Mouse (Mus musculus) hindbrain, embryonic 11.5 days (tissue): ENCODE measurements around the gene Dnajc30. TPM values are rescaled to one million over a fixed set of nuclear protein-coding genes. Genes with fewer than 3 reads are reported as not detected.

Source experiments
- ATAC-seq: fragments of 200-750 bp; cut with Nextera tagmentation; 2 replicates; pipeline ENCODE4 v1.8.0; 2017; ENCODE audit warnings: mild to moderate bottlenecking, moderate TSS enrichment, moderate library complexity; ENCODE audit not compliant: low FRiP score
- DNase-seq: peaks from one replicate; pipeline ENCODE4 v3.0.0-alpha.2; 2015; ENCODE audit warnings: low spot score
- H3K27ac ChIP-seq: fragments of 300-500 bp; sonication (generic); 2 replicates; pipeline ENCODE4 v1.5.1; 2014; ENCODE audit warnings: mild to moderate bottlenecking, low read depth, low read length
- H3K27me3 ChIP-seq: fragments of 300-500 bp; sonication (generic); 2 replicates; pipeline ENCODE4 v1.6.1; 2014; ENCODE audit warnings: mild to moderate bottlenecking, low read length, moderate library complexity, mixed read lengths; ENCODE audit not compliant: control insufficient read depth, insufficient read depth
- H3K36me3 ChIP-seq: fragments of 300-500 bp; sonication (generic); 2 replicates; pipeline ENCODE4 v1.6.1; 2014; ENCODE audit warnings: mild to moderate bottlenecking, low read length, moderate library complexity, mixed read lengths; ENCODE audit not compliant: control insufficient read depth, insufficient read depth
- H3K4me1 ChIP-seq: fragments of 300-500 bp; sonication (generic); replicated peaks from 2 replicates; pipeline ENCODE4 v1.6.1; 2014; ENCODE audit warnings: low read length, mixed read lengths; ENCODE audit not compliant: control insufficient read depth, insufficient read depth
- H3K4me2 ChIP-seq: fragments of 300-500 bp; sonication (generic); replicated peaks from 2 replicates; pipeline ENCODE4 v1.6.1; 2014; ENCODE audit warnings: mild to moderate bottlenecking, low read depth, low read length
- H3K4me3 ChIP-seq: fragments of 300-500 bp; sonication (generic); 2 replicates; pipeline ENCODE4 v1.5.1; 2014; ENCODE audit warnings: low read depth, low read length
- H3K9ac ChIP-seq: fragments of 300-500 bp; sonication (generic); 2 replicates; pipeline ENCODE4 v1.6.1; 2014; ENCODE audit warnings: low read depth, low read length
- H3K9me3 ChIP-seq: fragments of 300-500 bp; sonication (generic); 2 replicates; pipeline ENCODE4 v1.6.1; 2016; ENCODE audit warnings: low read length; ENCODE audit not compliant: control insufficient read depth
- WGBS: fragments of 180-500 bp; shearing (Covaris S2); extraction: QIAGEN DNeasy Blood & Tissue Kit; methylation state at CpG from one replicate; pipeline ENCODE4 v1.1.7; 2014; 5-methylcytosine and 5-hydroxymethylcytosine counted together
- polyA plus RNA-seq: library from polyadenylated mRNA; unstranded; fragments of >200 nt; fragmentation: Nextera tagmentation; extraction: Ambion mirVana; gene quantifications from 2 replicates; pipeline ENCODE4 v1.2.1, GENCODE M21; 2014

The Dnajc30 gene
- polyA plus RNA-seq, 1 experiment from 2014 or later, result 29.2 TPM

DNA sequence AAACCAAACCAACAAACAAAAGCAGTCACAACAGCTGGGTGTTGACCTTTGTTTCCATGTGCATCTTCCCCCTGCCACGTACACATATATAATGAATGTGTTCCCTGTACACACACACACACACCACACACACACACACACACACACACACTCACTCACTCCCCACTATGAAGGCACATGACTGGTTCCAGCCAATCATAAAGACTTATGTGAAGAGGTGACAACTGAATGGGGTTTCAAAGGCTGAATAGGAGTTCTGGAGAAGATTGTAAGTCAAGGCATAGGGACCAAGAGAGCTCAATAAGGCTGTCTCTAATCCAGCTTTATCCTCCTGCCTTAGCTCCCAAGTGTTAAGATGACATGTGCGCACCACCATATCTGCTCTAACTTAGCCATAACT lies 15.6 kb downstream of the Dnajc30 start:
- WGBS, result 96% methylated on average over 2 of the region's 2 CpGs
- no peak overlapping the region for H3K4me2 ChIP-seq
- DNase-seq (no peak), ATAC-seq (no peak)
- H3K4me1 ChIP-seq, result no peaks in the 10 kb centered on the region
- no peaks in the 10 kb centered on the region for H3K9me3 ChIP-seq
- H3K36me3 ChIP-seq, result no peaks in the 10 kb centered on the region
- H3K9ac ChIP-seq, result no peak overlapping the region
- no peaks in the 10 kb centered on the region for H3K27me3 ChIP-seq
- H3K27ac ChIP-seq, result no peak overlapping the region
- H3K4me3 ChIP-seq, result no peak overlapping the region

DNA sequence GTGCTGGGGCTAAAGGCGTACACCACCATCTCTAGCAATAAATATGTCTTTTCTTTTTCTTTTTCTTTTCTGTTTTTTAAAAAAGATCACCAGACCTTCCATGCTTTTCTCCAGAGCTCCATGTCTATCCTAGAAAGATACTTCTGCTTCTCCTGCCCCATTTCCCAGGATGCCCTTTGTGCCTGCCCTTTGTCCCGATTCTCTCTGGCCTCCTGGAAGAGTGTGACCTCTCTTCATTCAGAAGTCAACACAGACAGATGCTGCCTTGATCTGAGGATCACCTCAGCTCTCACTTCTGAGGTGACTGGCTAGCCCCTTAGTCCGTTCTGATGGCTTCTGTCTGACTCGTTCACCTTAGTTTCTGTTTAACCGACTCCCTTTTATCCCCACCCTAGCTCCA lies 16.5 kb downstream of the Dnajc30 start:
- no peaks in the 10 kb centered on the region for H3K36me3 ChIP-seq
- H3K4me1 ChIP-seq, result no peaks in the 10 kb centered on the region
- H3K4me2 ChIP-seq, result no peak overlapping the region
- no peak for DNase-seq
- 88% methylated on average over 5 of the region's 5 CpGs for WGBS
- no peak overlapping the region for H3K9ac ChIP-seq
- no peak for ATAC-seq
- no peak overlapping the region for H3K4me3 ChIP-seq
- H3K9me3 ChIP-seq, result no peaks in the 10 kb centered on the region
- no peaks in the 10 kb centered on the region for H3K27me3 ChIP-seq
- no peak overlapping the region for H3K27ac ChIP-seq

DNA sequence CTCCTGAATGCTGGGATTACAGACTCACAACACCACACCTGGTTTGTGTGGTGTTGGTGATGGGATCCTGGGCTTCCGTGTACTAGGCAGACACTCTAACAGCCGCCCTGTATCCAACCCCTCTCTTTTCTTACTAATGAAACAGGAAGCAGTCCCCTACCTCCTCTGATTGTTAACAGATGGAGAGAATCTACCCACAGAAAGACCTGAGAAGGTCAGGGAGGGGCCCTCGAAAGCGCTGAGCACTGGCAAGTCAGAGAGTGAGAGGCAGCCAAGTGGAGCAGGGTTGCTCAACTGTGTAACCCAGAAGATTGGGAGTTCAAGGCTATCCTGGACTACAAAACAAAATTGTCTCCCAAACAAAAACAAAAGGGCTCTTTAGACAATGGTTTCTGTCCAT lies 22.9 kb downstream of the Dnajc30 start:
- H3K27ac ChIP-seq, result no peak overlapping the region
- H3K4me1 ChIP-seq, result no peaks in the 10 kb centered on the region
- H3K9me3 ChIP-seq, result no peaks in the 10 kb centered on the region
- no peak for ATAC-seq
- no peak overlapping the region for H3K4me2 ChIP-seq
- no peak overlapping the region for H3K4me3 ChIP-seq
- no peaks in the 10 kb centered on the region for H3K36me3 ChIP-seq
- peaks cover 25% of the 10 kb centered on the region for H3K27me3 ChIP-seq
- H3K9ac ChIP-seq, result no peak overlapping the region
- 60% methylated on average over 4 of the region's 4 CpGs for WGBS
- DNase-seq, result no peak

DNA sequence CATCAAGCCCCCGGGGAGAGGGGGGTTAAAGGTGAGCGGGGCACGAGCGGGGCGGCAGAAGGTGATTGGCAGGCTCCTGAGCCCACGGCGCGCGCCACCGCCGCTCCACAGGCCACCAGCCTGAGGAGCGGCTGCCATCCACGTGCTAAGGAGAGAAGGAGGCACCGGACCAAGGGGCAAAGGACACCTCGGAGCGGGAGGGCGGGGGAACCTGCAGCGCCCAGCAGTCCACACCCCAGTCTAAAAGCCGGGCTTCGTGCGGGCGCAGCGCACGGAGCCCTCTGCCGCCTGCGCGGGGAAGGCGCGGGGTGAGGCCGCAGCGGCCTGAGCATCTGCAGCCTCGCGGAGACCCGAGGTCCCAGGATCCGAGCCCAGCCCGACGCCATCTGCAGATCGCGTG lies 25.7 kb downstream of the Dnajc30 start, which contains the start of gene Mlxipl:
TSS of gene Mlxipl (plus strand) at position 238 of the 400 bp plus-strand sequence.
- Histone ChIP-seq H3K9ac (0 out of 2 replicates have a peak within 1 kb of the TSS, but pooled peaks have one; percentile 19), H3K4me2 (peak within 1 kb of the TSS; percentile 33), H3K27me3 (peaks cover 25% of the 10 kb centered on the region), H3K4me1 (no peaks in the 10 kb centered on the region), H3K36me3 (no peaks in the 10 kb centered on the region), H3K9me3 (no peaks in the 10 kb centered on the region), H3K27ac (no peak within 1 kb of the TSS), H3K4me3 (peak within 1 kb of the TSS; percentile 18; the same call in 1 of the 2 replicates)
- WGBS, result 2% methylated on average over 39 of the region's 39 CpGs
- no peak for ATAC-seq
- DNase-seq, result peak; percentile 23

DNA sequence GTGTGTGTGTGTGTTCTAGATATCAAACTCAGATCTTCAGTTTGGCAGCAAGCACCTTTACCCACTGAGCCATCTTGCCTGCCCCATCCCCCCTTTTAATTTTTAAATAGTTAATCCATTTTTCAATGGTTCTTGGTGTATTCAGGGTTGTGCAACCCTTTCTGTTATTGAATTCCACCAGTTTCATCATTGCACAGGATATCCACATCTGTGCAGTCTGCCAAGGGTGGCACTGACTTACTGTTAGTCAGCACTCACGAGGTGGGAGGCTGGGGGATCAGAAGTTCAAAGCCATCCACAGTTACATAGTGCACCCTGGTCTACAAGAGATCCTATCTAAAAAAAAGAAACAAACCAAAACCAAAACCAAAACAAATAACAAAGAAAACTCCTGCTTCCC lies 37.0 kb downstream of the Dnajc30 start:
- H3K36me3 ChIP-seq, result no peaks in the 10 kb centered on the region
- WGBS, result 76% methylated on average over 1 of the region's 1 CpGs
- H3K27me3 ChIP-seq, result 0 out of 2 replicates have a peak, but pooled peaks cover 4% of the 10 kb centered on the region
- H3K9ac ChIP-seq, result no peak overlapping the region
- H3K4me2 ChIP-seq, result no peak overlapping the region
- no peak overlapping the region for H3K4me3 ChIP-seq
- DNase-seq (no peak), ATAC-seq (no peak)
- no peaks in the 10 kb centered on the region for H3K4me1 ChIP-seq
- H3K27ac ChIP-seq, result no peak overlapping the region
- no peaks in the 10 kb centered on the region for H3K9me3 ChIP-seq

DNA sequence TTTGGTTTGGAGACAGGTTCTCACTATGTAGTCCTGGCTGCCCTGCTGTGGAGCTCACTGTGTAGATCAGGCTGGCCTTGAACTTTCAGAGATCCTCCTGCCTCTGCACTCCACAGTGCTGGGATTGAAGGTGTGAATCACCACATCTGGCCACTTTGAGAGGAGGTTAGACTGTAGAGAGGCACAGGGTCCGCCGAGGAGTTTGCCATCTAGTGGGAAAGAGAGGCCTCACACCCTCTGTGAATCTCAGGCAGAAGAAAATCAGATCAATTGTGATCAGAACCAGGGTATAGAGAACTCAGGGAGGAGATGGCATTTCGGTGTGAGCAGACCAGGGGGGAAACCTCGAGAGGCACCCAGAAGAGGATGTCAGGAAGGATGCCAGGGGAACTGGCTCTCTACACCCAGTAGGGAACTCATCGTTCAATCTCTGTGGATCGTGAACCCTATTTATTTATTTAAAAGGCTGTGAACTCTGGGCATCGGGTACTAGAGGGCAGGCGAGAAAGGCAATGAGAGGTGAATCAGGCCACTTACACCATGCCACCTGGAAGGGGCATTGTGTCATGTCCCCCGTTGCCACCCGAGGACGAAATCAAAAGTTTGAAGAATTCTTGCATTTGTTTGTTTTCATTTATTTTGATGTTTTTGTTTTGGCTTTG lies 40.1 kb downstream of the Dnajc30 start:
- no peak overlapping the region for H3K9ac ChIP-seq
- no peak overlapping the region for H3K4me3 ChIP-seq
- H3K27me3 ChIP-seq, result peaks cover 30% of the 10 kb centered on the region
- no peak overlapping the region for H3K4me2 ChIP-seq
- ATAC-seq, result no peak
- H3K4me1 ChIP-seq, result peaks cover 3% of the 10 kb centered on the region; the same call in 1 of the 2 replicates
- peak; percentile 24 for DNase-seq
- no peaks in the 10 kb centered on the region for H3K36me3 ChIP-seq
- H3K27ac ChIP-seq, result no peak overlapping the region
- 64% methylated on average over 11 of the region's 11 CpGs for WGBS
- H3K9me3 ChIP-seq, result no peaks in the 10 kb centered on the region

DNA sequence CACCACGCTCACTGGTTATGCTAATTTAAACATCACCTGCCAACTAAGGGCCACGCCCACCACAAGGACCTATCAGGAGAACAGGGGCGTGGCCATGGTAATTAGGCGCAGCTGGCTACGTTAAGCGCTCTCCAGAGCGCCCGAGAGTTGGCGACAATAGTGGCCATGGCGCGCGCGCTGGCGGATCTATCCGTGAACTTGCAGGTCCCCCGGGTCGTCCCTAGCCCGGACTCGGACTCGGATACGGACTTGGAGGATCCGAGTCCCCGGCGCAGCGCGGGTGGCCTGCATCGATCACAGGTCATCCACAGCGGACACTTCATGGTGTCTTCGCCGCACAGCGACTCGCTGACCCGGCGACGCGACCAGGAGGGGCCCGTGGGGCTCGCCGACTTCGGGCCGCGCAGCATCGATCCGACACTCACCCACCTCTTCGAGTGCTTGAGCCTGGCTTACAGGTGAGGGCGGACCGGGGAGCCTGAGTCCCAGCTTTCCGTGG lies 42.8 kb downstream of the Dnajc30 start:
- H3K27ac ChIP-seq, result no peak overlapping the region
- DNase-seq, result peak; percentile 91
- H3K9me3 ChIP-seq, result no peaks in the 10 kb centered on the region
- peak overlapping the region; percentile 49 for H3K4me3 ChIP-seq
- H3K4me2 ChIP-seq, result peak overlapping the region; percentile 93
- H3K36me3 ChIP-seq, result no peaks in the 10 kb centered on the region
- under 1% methylated on average over 48 of the region's 48 CpGs for WGBS
- H3K27me3 ChIP-seq, result peaks cover 34% of the 10 kb centered on the region
- peak; percentile 91 for ATAC-seq
- peaks cover 3% of the 10 kb centered on the region; the same call in 1 of the 2 replicates for H3K4me1 ChIP-seq
- peak overlapping the region; percentile 52; the same call in 1 of the 2 replicates for H3K9ac ChIP-seq

DNA sequence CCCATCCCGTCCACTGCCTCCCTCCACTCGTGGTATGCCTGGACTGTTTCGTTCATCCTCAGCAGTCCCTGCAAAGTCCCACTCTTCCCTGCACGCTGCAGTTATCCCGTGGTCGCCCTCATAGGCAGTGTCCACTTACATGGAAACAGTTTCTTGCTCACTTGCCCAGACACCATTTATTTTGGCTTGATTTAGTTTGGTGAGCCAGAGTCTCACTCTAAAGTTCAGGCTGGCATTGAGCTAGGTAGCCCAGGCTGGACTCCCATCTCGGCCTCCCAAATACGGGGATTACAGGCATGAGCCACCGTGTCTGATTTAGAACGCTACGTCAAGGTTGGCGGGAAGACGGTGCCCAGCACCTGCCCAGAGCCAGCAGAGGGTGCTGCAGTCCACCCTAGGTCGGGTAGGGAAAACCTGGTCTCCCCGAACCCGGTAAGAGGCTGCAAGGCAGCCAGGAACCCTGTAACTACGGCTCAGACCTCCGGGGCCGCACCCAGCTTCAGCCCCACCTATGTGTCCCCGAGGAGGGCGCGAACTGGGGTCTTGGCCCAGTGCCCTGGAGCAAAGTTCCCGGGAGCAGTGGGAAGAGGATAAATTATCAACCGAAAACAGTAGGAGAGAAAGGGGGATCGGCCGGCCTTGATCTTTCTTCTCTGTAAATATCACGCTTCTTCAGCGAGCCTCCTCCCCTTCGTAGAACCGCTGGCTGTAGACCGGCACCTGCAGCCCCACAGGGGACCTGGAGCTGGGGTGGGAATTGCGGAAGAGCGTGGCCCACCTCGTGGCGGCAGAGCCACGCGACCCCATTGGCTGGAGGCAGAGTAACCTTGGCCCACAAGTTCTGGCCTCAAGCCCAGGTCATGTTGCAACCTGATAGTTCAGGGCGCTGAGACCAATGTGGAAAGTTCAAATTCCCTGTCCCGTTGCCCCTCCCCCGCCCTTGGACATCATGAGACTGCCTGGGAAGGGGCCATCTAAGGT lies 43.8 kb downstream of the Dnajc30 start:
- DNase-seq, result peak; percentile 61
- Histone ChIP-seq H3K27ac (no peak overlapping the region), H3K9ac (no peak overlapping the region), H3K9me3 (no peaks in the 10 kb centered on the region), H3K4me2 (peak overlapping the region; percentile 93), H3K27me3 (peaks cover 34% of the 10 kb centered on the region), H3K4me1 (peaks cover 3% of the 10 kb centered on the region; the same call in 1 of the 2 replicates), H3K36me3 (no peaks in the 10 kb centered on the region), H3K4me3 (peak overlapping the region; percentile 49)
- WGBS, result 9% methylated on average over 40 of the region's 40 CpGs
- no peak for ATAC-seq
